Mouse (Mus musculus) forebrain, postnatal 0 days (tissue): ENCODE results near the gene Lmntd1. TPM values are rescaled to one million over a fixed set of nuclear protein-coding genes. Genes with fewer than 3 reads are reported as not detected.
A peak's percentile ranks its signal among the peaks of the same experiment; 100 is the strongest.

Experiments used
- ATAC-seq: fragments of 200-750 bp; cut with Nextera tagmentation; 2 replicates; pipeline ENCODE4 v1.8.0; 2017; ENCODE audit warnings: mild to moderate bottlenecking, moderate library complexity
- DNase-seq: peaks from one replicate; pipeline ENCODE4 v3.0.0-alpha.2; 2015
- H3K27ac ChIP-seq: fragments of 300-500 bp; sonication (generic); 2 replicates; pipeline ENCODE4 v1.5.1; 2014; ENCODE audit warnings: low read depth, mild to moderate bottlenecking, antibody characterized with exemption, low read length, moderate library complexity, mixed read lengths
- H3K27me3 ChIP-seq: fragments of 300-500 bp; sonication (generic); 2 replicates; pipeline ENCODE4 v1.6.1; 2014; ENCODE audit warnings: mild to moderate bottlenecking, low read length, mixed read lengths; ENCODE audit not compliant: insufficient read depth
- H3K36me3 ChIP-seq: fragments of 300-500 bp; sonication (generic); 2 replicates; pipeline ENCODE4 v1.6.1; 2014; ENCODE audit warnings: mild to moderate bottlenecking, moderate library complexity; ENCODE audit not compliant: insufficient read depth
- H3K4me1 ChIP-seq: fragments of 300-500 bp; sonication (generic); 2 replicates; pipeline ENCODE4 v1.6.1; 2014; ENCODE audit warnings: antibody characterized with exemption; ENCODE audit not compliant: insufficient read depth
- H3K4me2 ChIP-seq: fragments of 300-500 bp; sonication (generic); 2 replicates; pipeline ENCODE4 v1.6.1; 2014; ENCODE audit warnings: low read depth, mild to moderate bottlenecking, moderate library complexity
- H3K4me3 ChIP-seq: fragments of 300-500 bp; sonication (generic); 2 replicates; pipeline ENCODE4 v1.5.1; 2014; ENCODE audit warnings: low read depth, low read length, mixed read lengths
- H3K9ac ChIP-seq: fragments of 300-500 bp; sonication (generic); 2 replicates; pipeline ENCODE4 v1.6.1; 2014; ENCODE audit warnings: mild to moderate bottlenecking
- H3K9me3 ChIP-seq: fragments of 300-500 bp; sonication (generic); 2 replicates; pipeline ENCODE4 v1.6.1; 2016; ENCODE audit warnings: low read length
- CTCF ChIP-seq: sonication (generic); IDR thresholded peaks from 2 replicates; pipeline ENCODE4 v1.5.1; 2016; ENCODE audit warnings: antibody characterized with exemption, control low read depth, low read depth
- WGBS: fragments of 180-500 bp; shearing (Covaris S2); extraction: QIAGEN DNeasy Blood & Tissue Kit; methylation state at CpG from one replicate; pipeline ENCODE4 v1.1.7; 2014; 5-methylcytosine and 5-hydroxymethylcytosine counted together
- polyA plus RNA-seq: library from polyadenylated mRNA; unstranded; fragments of >200 nt; fragmentation: Nextera tagmentation; extraction: Ambion mirVana; gene quantifications from 2 replicates; pipeline ENCODE4 v1.2.1, GENCODE M21; 2015
- total RNA-seq: library from RNA; depleted of rRNA; stranded (reverse); fragments of >200 nt; gene quantifications from 2 replicates; pipeline ENCODE4 v1.2.3, GENCODE M21; 2014

Lmntd1 gene
- total and polyA plus RNA-seq, 2 experiments from 2014 or later = 1.3 to 1.4 TPM

DNA sequence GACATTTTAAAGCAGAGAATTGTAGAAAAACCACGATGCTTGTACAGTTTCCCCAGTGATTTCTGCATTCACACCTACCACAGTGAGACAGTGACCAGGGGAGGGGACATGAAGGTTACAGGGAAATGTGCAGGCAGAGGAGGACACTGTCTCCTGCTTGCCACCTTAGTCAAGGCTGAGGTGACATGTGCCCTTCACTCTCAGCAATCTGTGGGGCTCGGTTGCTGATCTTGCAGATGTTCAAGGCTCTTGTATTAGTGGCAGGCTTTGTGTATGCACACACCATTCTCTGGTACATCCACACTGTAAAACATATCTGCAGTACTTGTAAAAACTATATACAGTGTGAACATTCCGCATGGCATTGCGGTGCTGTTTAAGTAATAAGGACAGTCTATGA lies 216.2 kb downstream of the Lmntd1 start:
- ATAC-seq = no peak

GRCm38 (mm10) chr6:145396534-145396933 lies 217.6 kb downstream of the Lmntd1 start:
- Histone ChIP-seq H3K4me1 (no peaks in the 10 kb centered on the region), H3K36me3 (no peaks in the 10 kb centered on the region), H3K9ac (no peak overlapping the region), H3K27ac (no peak overlapping the region), H3K4me2 (no peak overlapping the region), H3K27me3 (no peaks in the 10 kb centered on the region), H3K9me3 (no peaks in the 10 kb centered on the region), H3K4me3 (no peak overlapping the region)
- ATAC-seq (peak; percentile 43; the same call in 1 of the 2 replicates), DNase-seq (peak; percentile 30)
- TF ChIP-seq CTCF = peak; percentile 65
- 84% methylated on average over 2 of the region's 2 CpGs for WGBS

More for the DNA sequence above, 216.2 kb downstream of the Lmntd1 start:
- Histone ChIP-seq H3K4me3 (no peak overlapping the region), H3K27ac (no peak overlapping the region), H3K9me3 (no peaks in the 10 kb centered on the region), H3K4me2 (no peak overlapping the region), H3K27me3 (no peaks in the 10 kb centered on the region), H3K9ac (no peak overlapping the region), H3K36me3 (no peaks in the 10 kb centered on the region), H3K4me1 (no peaks in the 10 kb centered on the region)
- DNase-seq = no peak
- WGBS = 91% methylated on average over 4 of the region's 4 CpGs
- no peak for TF ChIP-seq CTCF

- no peak for DNase-seq
- no peaks in the 10 kb centered on the region for H3K9me3 ChIP-seq
Observed at GRCm38 (mm10) chr6:145390421-145390820, 223.7 kb downstream of the Lmntd1 start.

GRCm38 (mm10) chr6:145389904-145390303 lies 224.2 kb downstream of the Lmntd1 start:
- Histone ChIP-seq H3K36me3 (no peaks in the 10 kb centered on the region), H3K9me3 (no peaks in the 10 kb centered on the region), H3K9ac (no peak overlapping the region), H3K4me1 (no peaks in the 10 kb centered on the region), H3K4me2 (no peak overlapping the region), H3K27me3 (no peaks in the 10 kb centered on the region), H3K27ac (no peak overlapping the region), H3K4me3 (no peak overlapping the region)
- no peak for TF ChIP-seq CTCF
- peak; percentile 76 for ATAC-seq
- WGBS = 59% methylated on average over 7 of the region's 7 CpGs
- DNase-seq = peak; percentile 55

More at GRCm38 (mm10) chr6:145390421-145390820, 223.7 kb downstream of the Lmntd1 start:
- Histone ChIP-seq H3K4me2 (no peak overlapping the region), H3K27ac (no peak overlapping the region), H3K4me1 (no peaks in the 10 kb centered on the region), H3K9ac (no peak overlapping the region), H3K36me3 (no peaks in the 10 kb centered on the region), H3K4me3 (no peak overlapping the region), H3K27me3 (no peaks in the 10 kb centered on the region)
- no peak for ATAC-seq
- WGBS = 67% methylated on average over 2 of the region's 2 CpGs
- TF ChIP-seq CTCF = no peak

DNA sequence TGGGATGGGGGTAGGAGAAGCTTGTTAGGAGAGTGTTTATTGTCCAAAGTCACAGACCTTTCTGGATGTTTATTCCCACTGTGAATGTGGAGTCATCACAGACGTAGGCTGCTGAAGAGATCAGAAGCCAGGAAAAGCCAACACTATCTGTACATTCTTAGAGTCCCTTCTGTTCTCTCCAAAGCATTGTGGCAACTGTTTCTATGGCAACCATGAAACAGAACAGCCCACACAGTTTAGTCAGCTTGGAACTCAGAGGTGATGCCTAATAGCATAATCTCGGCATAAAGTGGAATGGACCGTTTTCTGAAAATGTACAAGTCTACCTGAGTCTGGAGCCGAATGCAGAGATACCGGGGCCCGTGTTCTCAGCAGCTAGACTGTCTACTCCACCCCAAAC lies 226.7 kb downstream of the Lmntd1 start:
- no peaks in the 10 kb centered on the region for H3K36me3 ChIP-seq
- WGBS = 50% methylated on average over 6 of the region's 6 CpGs
- H3K9ac ChIP-seq = no peak overlapping the region
- H3K9me3 ChIP-seq = no peaks in the 10 kb centered on the region
- H3K4me1 ChIP-seq = no peaks in the 10 kb centered on the region
- no peak overlapping the region for H3K4me2 ChIP-seq
- ATAC-seq (peak; percentile 90), DNase-seq (peak; percentile 75)
- H3K27ac ChIP-seq = no peak overlapping the region
- no peak for TF ChIP-seq CTCF
- H3K27me3 ChIP-seq = no peaks in the 10 kb centered on the region
- H3K4me3 ChIP-seq = no peak overlapping the region

- Histone ChIP-seq H3K4me3 (no peak overlapping the region), H3K9me3 (no peaks in the 10 kb centered on the region), H3K27ac (no peak overlapping the region), H3K36me3 (no peaks in the 10 kb centered on the region), H3K4me2 (no peak overlapping the region), H3K9ac (no peak overlapping the region), H3K27me3 (no peaks in the 10 kb centered on the region), H3K4me1 (no peaks in the 10 kb centered on the region)
- WGBS = 52% methylated on average over 12 of the region's 12 CpGs
- no peak for TF ChIP-seq CTCF
- no peak; the same call in 1 of the 2 replicates for ATAC-seq
- DNase-seq = no peak
Observed at GRCm38 (mm10) chr6:145382586-145383380, 231.3 kb downstream of the Lmntd1 start.

- no peaks in the 10 kb centered on the region for H3K4me1 ChIP-seq
- H3K9ac ChIP-seq = no peak overlapping the region
- ATAC-seq (peak; percentile 14; the same call in 1 of the 2 replicates), DNase-seq (no peak)
- no peak overlapping the region for H3K4me3 ChIP-seq
- WGBS = 70% methylated on average over 8 of the region's 8 CpGs
- no peaks in the 10 kb centered on the region; the same call in 1 of the 2 replicates for H3K27me3 ChIP-seq
- H3K36me3 ChIP-seq = no peaks in the 10 kb centered on the region
- H3K9me3 ChIP-seq = no peaks in the 10 kb centered on the region
- H3K4me2 ChIP-seq = no peak overlapping the region
- TF ChIP-seq CTCF = no peak
- no peak overlapping the region for H3K27ac ChIP-seq
Observed at GRCm38 (mm10) chr6:145380961-145381360, 233.2 kb downstream of the Lmntd1 start.
